Mouse (Mus musculus) gastrocnemius, postnatal 10 days (tissue): ENCODE results near the gene Gm10436. TPM values are rescaled to one million over a fixed set of nuclear protein-coding genes. Genes with fewer than 3 reads are reported as not detected.
"Not testable (repeated sequence)": the region's sequence is repeated elsewhere in the genome, so short reads cannot be mapped to it uniquely, and the experiment has no call there.

Experiments used
- DNase-seq: peaks from one replicate; pipeline ENCODE4 v3.0.0; 2021; ENCODE audit warnings: mixed read lengths
- long read RNA-seq, 2 experiments: library from polyadenylated mRNA; stranded (forward); transcript quantifications; one replicate each; pipeline ENCODE4 v2.0.0; 2021
- total RNA-seq, 2 experiments: library from RNA; stranded (reverse); gene quantifications; 2 replicates each; pipeline ENCODE4 v1.2.3; 2021

The Gm10436 gene
- not detected for total RNA-seq
- long read RNA-seq, experiment 1, result 0 reads
- long read RNA-seq, experiment 2, result 0 reads

GRCm38 (mm10) chr12:88182008-88182407 lies at the start of gene Gm10436:
Gene Gm10436, minus strand, starts transcription at chr12:88182108.
- not testable (repeated sequence) for DNase-seq

GRCm38 (mm10) chr12:88219445-88219844 lies 37.5 kb upstream of the Gm10436 start:
- DNase-seq, result no peak

- not testable (repeated sequence) for DNase-seq
Measured at GRCm38 (mm10) chr12:88218059-88218458, 36.2 kb upstream of the Gm10436 start.

DNA sequence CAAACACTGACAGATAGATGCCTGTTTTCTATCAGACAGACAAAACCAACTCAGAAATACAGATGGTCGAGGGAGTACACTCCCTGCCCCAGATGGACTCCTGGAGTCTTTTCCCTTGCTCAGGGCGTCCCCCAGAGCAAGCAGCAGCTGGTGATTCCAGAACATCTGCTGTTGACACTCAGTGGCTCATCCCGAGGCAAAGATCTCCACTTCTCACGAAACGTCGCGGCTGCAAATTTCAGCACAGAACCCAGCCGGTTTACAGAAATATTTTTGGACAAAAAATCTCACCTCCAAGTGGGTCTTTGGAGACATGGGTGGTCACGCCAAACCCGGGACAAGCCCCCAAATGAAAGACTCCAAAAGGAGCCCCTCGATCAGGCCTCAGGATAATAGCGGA lies 32.7 kb upstream of the Gm10436 start:
- DNase-seq, result no peak

- DNase-seq, result not testable (repeated sequence)
Measured at GRCm38 (mm10) chr12:88211458-88211857, 29.6 kb upstream of the Gm10436 start.

GRCm38 (mm10) chr12:88202856-88203255 lies 20.9 kb upstream of the Gm10436 start:
- no peak for DNase-seq

Other genes with a start within 250 kb of the Gm10436 start
- gene Gm2042, start 228.0 kb downstream of the Gm10436 start, total RNA-seq, result not detected
- gene Gm2075, start 170.3 kb downstream of the Gm10436 start, total RNA-seq, result not detected
- gene Gm6803, start 163.3 kb downstream of the Gm10436 start, total RNA-seq, result not detected
- not detected for gene Gm2056, start 155.1 kb downstream of the Gm10436 start, total RNA-seq
- not detected for gene Gm16368, start 98.4 kb downstream of the Gm10436 start, total RNA-seq
- gene Gm8332, start 68.0 kb upstream of the Gm10436 start, total RNA-seq, result not detected
- gene Gm5662, start 92.4 kb upstream of the Gm10436 start, total RNA-seq, result not detected
- gene Gm5039, start 141.9 kb upstream of the Gm10436 start, total RNA-seq, result not detected
- 10 to 100 TPM; 10.4 to 10.8 TPM for gene Adck1, start 178.4 kb upstream of the Gm10436 start, total RNA-seq